Mouse (Mus musculus) brain, embryonic 14.5 days (tissue): ENCODE data around the gene Tnfsf14.

Source experiments
- CTCF ChIP-seq: fragments of 200-500 bp; IDR thresholded peaks from 2 replicates; pipeline ENCODE4 v1.5.1; 2012; ENCODE audit warnings: inconsistent platforms, mild to moderate bottlenecking, moderate library complexity, borderline replicate concordance; ENCODE audit not compliant: insufficient read depth, insufficient read length; ENCODE audit errors: extremely low read depth
- POLR2A ChIP-seq: fragments of 200-500 bp; IDR thresholded peaks from 2 replicates; pipeline ENCODE4 v1.6.1; 2012; ENCODE audit warnings: mild to moderate bottlenecking, inconsistent platforms, borderline replicate concordance; ENCODE audit not compliant: poor library complexity, insufficient read depth, insufficient read length, severe bottlenecking; ENCODE audit errors: extremely low read depth

DNA sequence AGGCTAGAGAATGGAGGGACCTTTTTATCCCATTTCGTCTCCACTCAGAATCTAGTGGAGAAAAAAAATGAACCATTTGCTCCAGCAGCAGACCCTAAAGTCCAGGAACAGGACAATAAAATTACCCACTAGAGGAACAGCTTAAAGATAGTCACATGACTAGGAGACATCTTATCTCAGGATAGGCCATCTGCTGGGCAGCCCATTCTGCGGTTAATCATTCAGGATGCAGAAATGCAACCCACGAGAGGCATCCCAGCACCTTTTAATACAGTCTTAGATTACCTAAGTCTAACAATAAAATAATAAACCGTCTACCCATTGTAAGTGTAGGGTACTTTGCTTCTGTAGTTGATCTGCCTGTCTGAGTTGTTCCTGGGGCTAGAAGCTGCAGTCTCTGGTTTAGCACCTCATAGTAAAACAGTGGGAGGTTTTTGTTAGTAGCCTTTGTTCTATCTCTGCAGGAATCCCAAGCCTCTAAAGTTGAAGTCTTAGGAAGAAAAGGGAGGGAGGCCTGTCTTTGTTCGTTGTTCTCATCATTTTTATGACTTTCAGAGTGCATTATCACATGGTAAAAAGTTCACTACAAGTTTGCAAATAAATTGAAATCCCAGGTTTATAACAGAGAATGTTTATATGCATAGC lies 23.2 kb downstream of the Tnfsf14 start:
- TF ChIP-seq CTCF: no peak
- TF ChIP-seq POLR2A: no peak
